Mouse (Mus musculus) gastrocnemius, adult 8-10 months (tissue): ENCODE measurements around the gene Knop1. TPM values are rescaled to one million over a fixed set of nuclear protein-coding genes. Genes with fewer than 3 reads are reported as not detected.
A peak's percentile ranks its signal among the peaks of the same experiment; 100 is the strongest.

Experiments
- DNase-seq, 2 experiments: peaks; one replicate each; pipeline ENCODE4 v3.0.0; 2022; ENCODE audit warnings: low spot score in 2 of 2
- total RNA-seq, 4 experiments: library from RNA; stranded (reverse); gene quantifications; 2 replicates each; pipeline ENCODE4 v1.2.4; 2022

The Knop1 gene
- total RNA-seq, 4 experiments from 2014 or later, result 21.6 to 28.1 (median 26.1) TPM

DNA sequence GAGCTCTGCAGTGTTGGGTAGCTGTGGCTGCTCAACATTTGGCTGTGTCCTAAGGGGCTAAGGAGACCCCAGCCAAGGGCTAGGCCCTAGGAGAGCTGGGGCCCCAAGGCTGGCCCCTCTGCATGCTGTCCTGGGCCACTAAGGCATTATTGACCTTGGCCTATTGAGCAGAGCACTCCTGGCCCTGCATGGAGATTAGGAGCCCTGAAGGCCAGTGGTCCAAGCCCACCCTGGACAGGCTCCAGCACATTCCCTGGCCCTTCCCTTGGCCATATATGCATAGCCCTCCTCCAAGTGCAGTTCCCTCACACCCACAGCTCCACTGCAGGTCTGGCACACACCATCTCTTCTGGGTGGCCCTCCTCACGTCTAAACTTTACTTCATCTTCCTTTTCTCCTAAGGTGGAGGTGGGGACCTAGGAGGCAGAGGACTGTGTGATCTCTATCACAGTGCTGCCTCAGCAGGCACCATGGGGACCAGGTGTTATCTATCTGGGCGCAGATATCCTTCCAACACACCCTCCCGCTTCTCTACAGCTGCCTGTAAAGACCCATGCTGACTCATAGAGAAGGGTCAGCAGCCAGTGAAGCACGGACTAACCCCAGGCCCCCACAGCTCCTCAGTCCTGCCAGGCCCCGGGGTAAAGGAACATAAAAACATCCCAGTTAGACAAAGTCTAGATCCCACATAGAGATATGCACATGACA, 6.4 kb downstream of the Knop1 start:
- no peak for DNase-seq

DNA sequence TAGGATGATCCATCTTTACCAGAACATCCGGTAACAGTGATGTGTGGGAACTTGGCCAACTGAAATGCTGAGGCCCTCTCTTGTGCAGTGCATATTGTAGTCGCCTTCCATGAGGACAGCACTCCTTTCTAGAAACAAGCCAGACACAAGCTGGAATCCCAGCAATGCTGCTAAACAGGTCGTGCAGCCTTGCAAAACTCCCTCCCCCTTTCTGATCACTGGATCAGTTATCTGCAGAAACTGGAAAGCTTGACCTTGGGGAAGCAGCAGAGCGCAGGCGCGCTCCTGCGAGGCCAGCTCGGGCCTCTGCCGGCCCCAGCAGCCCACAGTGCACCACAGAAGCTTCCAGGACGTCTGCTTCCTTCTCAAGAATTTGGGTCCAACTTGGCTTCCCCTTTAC, 7.3 kb downstream of the Knop1 start:
- DNase-seq, result no peak

DNA sequence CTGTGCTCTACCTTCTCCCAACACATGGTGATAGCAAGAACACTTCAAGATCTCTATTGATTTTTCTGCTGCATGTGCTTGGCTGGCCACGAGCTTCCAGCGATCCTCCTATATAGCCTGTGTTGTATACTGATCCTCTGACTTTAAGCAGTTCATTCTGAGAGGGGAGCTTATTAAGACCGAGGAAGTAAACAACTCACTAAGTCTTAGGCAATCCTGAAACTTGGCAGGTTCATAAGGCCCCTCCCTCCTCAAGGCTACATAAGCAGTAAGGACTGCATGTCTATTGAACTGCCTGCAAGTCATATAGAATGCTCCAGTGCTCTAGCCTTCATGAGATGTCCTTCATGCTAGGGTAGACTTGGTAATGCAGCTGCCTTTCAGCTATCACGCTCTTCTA, 9.7 kb downstream of the Knop1 start:
- DNase-seq, result no peak

DNA sequence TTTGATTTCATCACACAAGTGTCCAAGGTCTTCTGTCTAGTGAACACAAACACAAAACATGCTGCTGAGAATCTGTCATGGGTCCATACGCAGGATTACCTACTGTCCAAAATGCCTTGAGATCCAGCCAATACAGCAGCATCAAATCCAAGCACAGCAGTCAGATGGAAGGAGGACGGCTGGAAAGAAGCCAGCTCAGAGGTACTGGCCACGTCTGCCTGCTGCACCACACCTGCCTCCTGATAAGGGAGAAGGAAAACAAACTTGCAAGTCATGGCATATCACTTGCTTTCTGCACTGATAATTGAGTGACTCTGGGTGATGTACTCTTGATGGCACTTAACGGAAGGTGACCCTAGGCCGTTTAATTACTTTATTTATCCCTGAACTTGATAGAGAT, 10.9 kb downstream of the Knop1 start:
- no peak for DNase-seq

DNA sequence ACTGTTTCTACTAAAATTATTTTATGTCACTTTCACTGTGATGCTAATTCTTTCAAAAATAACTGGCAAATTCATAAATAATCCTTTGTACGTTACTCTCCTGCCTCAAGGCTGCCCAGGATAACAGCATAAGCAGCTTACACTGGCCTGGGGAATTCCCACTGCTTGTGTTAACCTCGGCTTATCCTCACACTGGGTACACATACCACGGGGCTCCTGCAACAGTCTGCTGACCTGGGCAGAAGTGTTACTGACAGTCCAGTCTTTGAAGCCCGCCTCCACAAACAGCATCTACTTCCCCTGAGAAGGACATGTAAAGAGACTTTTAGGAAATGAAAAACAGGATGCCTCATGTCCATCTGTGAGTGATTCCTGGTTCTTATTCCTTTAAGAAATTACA, 13.1 kb downstream of the Knop1 start:
- no peak for DNase-seq

DNA sequence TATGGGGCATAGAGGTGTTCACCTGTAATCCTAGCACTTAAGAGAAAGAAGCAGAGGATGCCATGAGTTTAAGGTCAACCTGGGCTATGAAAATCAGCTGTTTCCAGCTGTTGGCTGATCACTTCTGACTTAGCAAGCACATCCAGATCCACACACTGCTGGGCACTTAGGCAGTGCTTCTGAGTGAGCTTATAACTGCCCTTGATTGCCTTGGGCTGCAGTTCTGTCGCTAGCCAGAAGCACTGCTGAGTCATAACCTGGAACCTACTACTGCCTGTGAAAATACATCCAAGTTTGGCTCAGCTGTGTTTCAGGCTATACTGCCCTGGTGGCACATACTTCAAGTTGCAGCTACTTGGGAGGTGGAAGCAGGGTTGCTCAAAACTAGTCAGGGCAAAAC, 14.3 kb downstream of the Knop1 start:
- DNase-seq, result peak in 1 of 2 experiments; percentile 27

DNA sequence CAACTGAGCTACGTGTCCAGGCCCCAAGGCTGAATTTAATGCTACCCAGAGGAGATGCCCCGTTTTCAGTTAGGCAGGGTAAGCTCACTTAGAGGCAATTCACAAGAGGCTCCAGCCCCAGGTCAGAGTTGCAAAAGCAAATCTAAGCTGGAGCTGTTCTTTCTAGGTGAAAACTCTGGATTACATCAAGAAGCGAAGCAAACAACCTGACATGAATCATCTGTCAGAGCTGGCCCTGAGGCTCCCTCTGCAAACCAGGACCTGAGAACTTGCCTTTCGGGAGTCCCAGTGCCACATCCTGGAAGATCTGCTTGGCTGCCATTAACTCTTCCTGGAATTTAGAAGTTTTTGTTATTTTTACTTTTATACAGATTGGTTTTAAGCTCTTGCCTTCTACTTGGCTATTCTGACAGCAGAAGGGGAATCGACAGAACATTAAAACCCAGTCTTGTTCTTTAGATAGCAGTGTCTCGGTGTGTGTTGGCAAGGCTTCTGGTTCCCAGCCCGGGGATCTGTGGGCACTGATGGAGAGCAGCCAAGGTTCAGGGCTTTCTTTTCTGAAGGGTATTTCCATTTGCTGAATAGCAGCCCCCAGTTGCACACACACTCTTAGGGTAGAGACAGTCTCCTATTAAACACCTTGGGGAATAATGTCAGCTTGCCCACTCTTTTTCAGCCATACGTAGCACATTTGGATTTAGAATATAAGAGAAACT, 14.9 kb downstream of the Knop1 start:
- DNase-seq, result no peak

DNA sequence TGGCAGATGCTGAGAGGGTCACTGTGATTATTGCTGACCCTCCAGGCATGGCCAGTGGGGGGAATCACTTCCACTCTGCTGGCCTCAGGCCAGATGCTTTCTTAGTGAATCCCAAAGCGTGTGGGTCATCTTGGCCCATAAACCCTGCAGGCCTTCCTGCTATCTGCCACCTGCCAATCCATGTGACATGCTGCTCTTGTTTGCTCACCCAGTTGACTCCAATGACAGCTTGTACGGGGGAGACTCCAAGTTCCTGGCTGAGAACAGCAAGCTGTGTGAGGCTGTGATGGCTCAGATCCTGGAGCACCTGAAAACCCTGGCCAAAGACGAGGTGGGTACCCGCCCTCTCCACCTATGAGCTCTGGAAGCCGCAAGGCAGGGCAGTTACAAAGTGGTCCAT, 18.2 kb downstream of the Knop1 start:
- no peak for DNase-seq

DNA sequence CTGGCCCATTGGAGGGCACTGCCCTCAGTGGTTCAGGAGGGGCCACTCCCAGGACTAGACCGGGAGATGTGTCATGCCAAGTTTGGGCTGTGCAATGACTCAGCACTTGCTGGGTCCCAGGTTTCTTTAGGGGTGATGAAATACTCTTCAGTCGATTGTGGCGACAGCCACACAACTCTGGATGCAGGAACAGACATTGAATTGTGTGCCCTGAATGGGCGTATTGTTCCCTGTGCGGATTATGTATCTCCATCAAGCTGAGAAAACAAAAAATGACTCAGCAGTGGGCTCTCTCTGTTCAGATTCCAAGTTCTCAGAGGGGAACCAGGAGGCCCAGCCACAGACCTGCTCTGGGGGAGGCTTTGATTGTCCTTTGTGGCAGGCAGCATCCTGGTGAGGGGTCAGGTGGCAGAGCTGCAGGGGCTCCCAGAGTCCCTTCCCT, 28.1 kb downstream of the Knop1 start:
- no peak for DNase-seq

DNA sequence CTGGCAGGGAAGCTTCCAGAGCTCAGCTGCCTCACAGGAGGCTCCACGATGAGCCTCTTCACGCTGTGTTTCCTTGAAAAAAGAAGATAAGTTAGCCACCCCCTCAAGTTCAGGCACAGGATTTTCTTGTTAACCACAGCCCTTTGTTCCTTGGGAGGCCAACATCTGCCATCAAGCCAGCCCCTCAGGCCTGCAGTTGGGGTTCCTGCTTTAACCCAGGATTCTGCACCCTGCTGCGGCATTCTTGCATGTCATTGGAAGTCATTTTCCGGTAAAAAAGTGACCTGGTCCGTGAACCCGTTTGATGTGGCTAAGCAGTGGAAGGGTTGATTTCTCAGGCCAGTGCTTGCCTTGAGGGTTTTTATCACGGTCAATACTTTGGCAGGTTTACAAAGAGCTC, 31.6 kb downstream of the Knop1 start:
- DNase-seq, result no peak

DNA sequence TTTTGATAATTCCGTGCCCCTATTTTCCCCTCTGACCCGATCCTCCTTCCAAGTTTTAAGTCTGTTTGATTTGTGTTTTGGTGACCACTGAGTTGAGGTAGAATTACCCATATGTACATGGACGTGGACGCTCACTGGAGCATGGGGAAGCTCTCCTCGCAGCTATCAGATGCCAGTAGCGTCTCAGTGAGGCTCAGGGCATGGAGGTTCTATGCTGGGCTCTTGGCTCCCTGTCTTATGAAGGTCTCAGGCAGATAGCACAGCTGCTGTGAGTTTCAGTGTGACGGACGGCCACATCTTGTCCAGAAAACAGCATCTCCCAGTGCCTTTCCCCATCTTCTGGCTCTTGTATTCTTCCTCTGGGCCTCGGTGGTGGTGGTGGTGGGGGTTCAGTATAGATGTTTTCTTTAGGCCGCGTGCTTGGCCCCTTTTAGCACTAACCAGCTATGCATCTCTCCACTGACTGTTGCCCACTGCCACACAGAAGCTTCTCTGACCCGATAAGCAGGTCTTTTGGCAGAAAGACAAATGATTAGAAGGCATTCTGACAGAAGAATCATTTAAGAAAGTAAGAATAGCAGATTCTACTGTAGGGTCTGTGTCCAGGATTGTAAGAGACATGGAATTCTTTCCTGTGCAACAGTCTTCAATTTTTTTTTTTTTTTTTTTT, 34.0 kb downstream of the Knop1 start:
- no peak for DNase-seq

DNA sequence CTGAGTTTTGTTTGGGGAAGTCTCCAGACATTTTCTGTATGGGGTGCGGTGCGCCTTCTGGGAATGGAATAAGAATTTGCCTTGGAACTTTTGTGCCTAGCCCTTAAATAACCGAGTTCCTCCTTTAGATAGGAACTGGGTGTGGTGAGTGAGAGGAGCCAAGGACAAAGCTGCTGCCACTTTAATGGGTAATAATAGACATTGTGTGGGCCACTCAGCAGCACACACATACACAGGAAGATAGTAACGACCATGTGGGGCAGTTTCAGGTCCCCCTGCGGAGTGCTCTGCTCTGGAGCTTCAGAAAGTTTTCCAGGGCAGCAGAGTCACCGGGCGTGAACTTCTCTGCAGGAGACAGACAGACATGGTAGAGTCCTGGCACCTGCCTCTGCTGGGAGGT, 34.7 kb downstream of the Knop1 start:
- DNase-seq, result no peak

DNA sequence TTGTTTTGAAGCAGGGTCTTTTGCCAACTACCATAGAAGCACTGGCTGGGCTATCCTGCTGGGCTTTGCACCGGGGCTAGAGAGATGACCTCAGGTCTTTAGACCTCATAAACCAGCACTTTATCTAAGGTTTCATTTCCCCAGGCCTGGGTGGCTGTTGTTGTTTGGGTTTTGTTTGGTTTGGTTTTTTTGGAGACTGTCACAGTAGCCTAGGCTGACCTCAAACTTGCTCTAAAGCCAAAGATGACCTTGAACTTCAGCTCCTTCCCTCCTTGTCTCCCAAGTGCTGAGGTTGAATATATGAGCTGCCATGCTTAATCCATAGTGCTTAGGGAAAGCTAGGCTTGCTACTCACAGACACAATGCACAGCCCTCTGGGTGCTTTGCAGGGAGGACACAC, 36.4 kb downstream of the Knop1 start:
- DNase-seq, result no peak

DNA sequence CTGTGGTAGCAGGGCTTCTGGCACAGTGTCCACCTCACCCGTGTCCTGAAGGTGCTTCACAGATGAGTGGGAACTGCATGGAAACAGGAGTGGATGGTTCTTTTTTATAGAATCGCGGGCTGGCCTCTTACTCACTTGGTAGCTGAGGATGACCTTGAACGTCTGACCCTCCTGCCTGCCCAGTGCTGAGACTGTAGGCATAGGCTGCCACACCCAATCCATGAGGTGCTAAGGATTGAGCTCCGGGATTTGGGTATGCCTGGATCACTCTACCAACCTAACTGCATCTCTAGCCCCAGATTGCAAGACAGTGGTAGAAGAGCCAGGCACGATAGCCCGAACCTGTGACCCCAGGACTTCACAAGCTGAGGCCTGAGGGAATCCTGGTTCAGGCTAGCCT, 38.3 kb downstream of the Knop1 start:
- no peak for DNase-seq

DNA sequence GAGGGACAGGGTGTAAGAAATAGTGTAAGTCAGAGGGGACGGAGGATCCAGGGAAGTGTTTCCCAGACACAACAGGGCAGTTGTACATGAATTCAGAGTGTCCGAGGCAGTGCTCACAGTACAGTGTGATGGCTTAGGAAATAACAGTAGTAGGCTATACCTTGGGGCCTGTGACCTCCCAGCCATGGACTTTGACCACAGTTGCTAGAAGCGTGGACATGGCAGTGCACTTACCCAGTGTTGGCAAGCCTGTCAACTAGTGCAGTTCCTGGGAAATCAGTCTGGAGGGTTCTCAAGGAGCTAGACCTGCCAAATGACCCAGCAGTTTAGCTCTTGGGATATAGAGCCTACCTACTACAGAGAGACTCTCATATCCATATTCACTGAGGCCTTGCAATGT, 39.8 kb downstream of the Knop1 start:
- no peak for DNase-seq

DNA sequence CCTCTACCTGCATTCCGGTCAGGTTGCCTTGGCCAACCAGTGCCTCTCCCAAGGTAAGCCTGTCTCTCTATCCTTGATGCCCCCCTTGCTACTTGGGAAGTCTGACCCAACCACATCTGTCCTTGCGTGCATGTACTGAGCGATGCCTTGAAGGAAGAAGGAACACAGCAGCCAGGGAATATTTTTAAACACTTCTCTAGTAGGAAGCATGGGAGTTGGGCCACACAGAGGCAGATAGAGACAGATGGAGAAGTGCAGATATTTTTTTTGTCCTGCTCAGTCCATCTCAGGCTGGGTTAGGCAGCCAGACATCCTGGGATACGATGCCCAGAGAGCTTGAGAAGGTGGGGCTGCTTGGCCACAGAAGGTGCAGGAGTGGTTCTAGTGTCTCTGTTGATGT, 42.5 kb downstream of the Knop1 start:
- no peak for DNase-seq

DNA sequence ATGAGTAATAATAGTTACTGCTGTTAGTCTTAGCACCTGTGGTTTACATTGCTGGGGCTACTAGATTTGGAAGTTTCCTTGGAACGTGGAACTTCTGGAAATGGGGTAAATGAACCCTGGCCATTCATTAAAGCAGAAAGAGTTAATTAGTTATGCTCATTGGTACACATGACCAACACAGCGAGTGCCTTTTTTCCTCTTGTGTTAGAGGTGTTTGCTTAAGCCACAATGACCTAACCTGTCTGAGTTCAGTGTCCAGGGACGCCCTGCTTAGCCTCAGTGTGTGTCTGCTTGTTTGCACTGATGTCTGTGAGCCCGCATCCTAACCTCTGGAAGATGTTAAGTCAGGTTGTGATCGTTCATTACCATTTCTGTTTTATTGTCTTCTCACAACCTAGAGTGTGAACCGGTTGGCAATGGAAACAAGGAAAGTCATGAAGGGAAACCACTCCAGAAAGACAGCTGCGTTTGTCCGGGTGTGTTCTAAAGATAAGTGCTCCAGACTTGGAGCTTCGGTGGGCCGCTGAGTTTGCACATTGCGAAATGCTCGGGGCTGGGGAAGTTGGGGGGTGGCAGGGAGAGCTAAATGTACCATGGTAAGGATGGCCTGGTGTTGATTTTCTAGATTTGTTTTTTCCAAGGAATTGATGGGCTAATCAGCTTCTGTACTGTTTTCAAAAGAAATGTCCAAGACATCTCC, 44.5 kb downstream of the Knop1 start:
- no peak for DNase-seq

DNA sequence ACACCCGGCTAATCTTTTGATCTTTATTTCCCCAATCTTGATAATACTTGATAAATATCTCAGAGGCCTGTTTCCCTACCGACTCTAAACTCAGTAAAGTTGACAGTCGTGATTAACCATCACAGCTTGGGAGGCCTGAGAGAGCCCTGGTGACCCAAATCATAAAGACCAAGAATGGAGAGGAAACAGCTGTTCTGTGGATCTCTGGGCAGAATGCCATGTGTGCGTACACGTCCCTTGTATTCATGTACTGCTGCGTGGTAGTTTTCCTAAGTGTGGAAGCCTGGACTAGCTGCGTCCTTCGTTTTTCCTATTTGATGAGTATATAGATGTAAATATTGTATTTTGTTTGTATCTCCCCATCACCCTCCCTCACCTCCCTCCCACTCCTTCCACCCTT, 48.2 kb downstream of the Knop1 start:
- DNase-seq, result no peak

DNA sequence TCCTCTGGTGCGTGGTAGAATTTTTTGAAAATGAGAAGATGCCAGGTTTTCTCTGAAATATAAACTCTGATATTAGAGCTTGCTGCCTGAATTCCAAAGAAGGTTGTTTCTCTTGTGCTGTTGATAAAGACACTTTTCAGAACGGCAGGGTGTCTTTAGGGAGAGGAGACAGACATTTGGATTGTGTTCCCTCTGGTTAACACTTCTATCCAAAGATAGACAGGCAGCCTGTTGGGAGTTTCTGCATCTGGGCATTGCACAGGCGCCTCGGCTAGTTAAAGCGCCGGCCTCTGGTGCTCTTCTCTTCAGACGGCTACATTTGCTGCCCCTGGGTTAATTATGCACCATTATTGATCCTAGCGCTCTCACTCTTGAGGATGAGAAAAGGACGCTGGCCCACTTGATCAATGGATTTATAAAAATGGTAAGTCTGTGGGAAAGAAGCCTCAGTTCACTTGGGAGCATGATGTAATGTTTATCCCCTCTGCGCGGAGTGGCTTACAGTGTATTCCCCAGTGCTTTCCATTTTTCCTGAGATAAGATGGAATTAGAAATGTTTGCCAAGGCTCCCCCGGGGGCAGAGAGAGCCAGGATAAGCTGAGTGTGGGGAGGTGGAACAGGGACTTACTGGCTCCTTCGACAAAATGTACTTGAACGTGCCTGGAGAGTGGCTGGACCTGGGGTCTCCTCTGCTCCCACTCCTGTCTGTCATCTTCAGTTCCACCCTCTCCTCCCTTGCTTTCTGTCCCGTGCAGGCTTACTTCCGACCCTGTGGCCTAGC, 49.2 kb downstream of the Knop1 start:
- no peak for DNase-seq

DNA sequence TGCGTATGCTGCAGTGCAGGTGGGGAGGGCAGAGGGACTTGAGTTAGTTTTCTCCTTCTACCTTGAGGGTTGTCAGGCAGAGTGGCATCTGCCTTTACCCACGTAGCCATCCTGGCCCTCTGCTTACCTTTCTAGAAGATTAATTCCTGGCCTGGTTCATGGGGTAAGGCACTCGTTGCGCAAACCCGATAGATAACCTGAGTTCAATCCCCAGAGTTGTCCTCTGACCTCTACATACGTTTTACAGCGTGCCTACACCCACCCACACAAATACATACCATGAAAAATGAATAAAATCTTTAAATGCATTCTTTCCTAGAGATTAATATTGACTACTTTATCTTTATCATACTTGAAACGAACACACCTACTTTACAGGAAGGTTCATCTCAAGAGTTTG, 52.6 kb downstream of the Knop1 start:
- no peak for DNase-seq

DNA sequence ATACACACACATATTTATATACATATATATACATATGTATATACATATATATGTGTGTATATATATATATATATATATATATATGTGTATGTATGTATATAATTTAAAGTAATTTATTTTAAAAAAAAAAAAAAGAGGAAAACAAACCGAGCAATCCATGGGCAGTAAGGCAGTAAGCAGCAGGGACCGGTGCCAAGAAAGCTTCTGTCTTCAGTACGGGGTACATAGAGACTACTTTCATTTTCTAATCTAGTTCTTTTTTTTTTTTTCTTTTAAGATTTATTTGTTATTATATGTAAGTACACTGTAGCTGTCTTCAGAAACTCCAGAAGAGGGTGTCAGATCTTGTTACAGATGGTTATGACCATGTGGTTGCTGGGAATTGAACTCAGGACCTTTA, 54.3 kb downstream of the Knop1 start:
- no peak for DNase-seq
